Mouse (Mus musculus) embryonic facial prominence, embryonic 10.5 days (tissue): Measurements from ENCODE around the gene Gm4450. TPM values are rescaled to one million over a fixed set of nuclear protein-coding genes. Genes with fewer than 3 reads are reported as not detected.
"Not testable (repeated sequence)": the region's sequence is repeated elsewhere in the genome, so short reads cannot be mapped to it uniquely, and the experiment has no call there.

Experiments used
- DNase-seq: peaks from one replicate; pipeline ENCODE4 v3.0.0-alpha.2; 2017; ENCODE audit warnings: low spot score
- H3K27ac ChIP-seq: fragments of 300-500 bp; sonication (generic); replicated peaks from 2 replicates; pipeline ENCODE4 v1.5.1; 2016; ENCODE audit warnings: mild to moderate bottlenecking
- H3K27me3 ChIP-seq: fragments of 300-500 bp; sonication (generic); replicated peaks from 2 replicates; pipeline ENCODE4 v1.6.1; 2016; ENCODE audit warnings: low read depth, mild to moderate bottlenecking; ENCODE audit not compliant: poor library complexity, severe bottlenecking
- H3K36me3 ChIP-seq: fragments of 300-500 bp; sonication (generic); replicated peaks from 2 replicates; pipeline ENCODE4 v1.6.1; 2016; ENCODE audit warnings: mild to moderate bottlenecking, moderate library complexity
- H3K4me1 ChIP-seq: fragments of 300-500 bp; sonication (generic); 2 replicates; pipeline ENCODE4 v1.6.1; 2016
- H3K4me3 ChIP-seq: fragments of 300-500 bp; sonication (generic); 2 replicates; pipeline ENCODE4 v1.5.1; 2016; ENCODE audit warnings: mild to moderate bottlenecking, moderate library complexity
- H3K9me3 ChIP-seq: fragments of 300-500 bp; sonication (generic); 2 replicates; pipeline ENCODE4 v1.6.1; 2016; ENCODE audit warnings: mild to moderate bottlenecking
- WGBS: fragments of 180-500 bp; shearing (Covaris S2); methylation state at CpG from one replicate; pipeline ENCODE4 v1.1.7; 2016; 5-methylcytosine and 5-hydroxymethylcytosine counted together
- polyA plus RNA-seq: library from polyadenylated mRNA; unstranded; fragments of >200 nt; fragmentation: Nextera tagmentation; extraction: Ambion mirVana; gene quantifications from 2 replicates; pipeline ENCODE4 v1.2.1, GENCODE M21; 2016

The Gm4450 gene
- not detected in 2 replicates for polyA plus RNA-seq

DNA sequence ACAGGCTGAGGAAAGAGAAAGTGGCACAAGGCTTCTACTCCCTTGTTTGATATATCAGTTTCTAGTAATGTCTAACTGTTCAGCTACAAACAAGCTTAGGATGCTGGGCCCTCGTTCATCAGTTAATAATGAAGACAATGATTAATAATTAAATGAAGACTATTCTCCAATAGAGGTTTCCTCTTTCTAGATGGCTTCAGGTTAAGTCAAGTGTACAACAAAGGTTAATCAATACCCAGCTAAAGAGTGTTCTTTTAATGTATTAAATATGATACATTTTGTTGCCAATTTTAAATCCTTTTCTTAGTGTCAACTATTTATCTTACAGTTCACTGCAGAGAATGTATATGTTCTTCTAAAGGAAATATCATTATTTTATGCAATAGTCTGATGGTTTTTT, at the start of gene Gm4450:
TSS of gene Gm4450 (minus strand) at position 101 of the 400 bp plus-strand sequence.
- H3K4me1 ChIP-seq, H3K4me3 ChIP-seq, H3K9me3 ChIP-seq, H3K36me3 ChIP-seq, DNase-seq, H3K27me3 ChIP-seq, H3K27ac ChIP-seq: not testable (repeated sequence)
- 86% methylated on average over 1 of the region's 1 CpGs for WGBS

DNA sequence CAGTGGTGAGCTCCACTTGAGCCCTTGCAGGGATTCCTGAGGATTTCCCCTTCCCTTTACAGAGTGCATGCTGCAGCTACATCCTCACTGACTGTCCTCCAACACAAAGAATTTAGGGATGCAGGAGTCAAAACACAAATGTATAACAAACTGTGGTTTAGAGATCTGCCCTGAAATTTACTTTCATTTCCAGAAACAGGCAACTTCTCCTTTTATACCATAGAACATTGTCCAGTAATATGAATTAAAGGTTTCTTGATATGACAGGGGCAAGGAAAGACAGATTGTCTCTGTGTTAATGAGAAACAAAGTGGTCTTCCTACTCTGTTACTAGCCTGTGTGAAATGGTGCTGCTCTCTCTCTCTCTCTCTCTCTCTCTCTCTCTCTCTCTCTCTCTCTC, 40.5 kb upstream of the Gm4450 start:
- H3K27me3 ChIP-seq, H3K27ac ChIP-seq, H3K4me3 ChIP-seq, DNase-seq, H3K36me3 ChIP-seq, H3K9me3 ChIP-seq, H3K4me1 ChIP-seq: not testable (repeated sequence)

DNA sequence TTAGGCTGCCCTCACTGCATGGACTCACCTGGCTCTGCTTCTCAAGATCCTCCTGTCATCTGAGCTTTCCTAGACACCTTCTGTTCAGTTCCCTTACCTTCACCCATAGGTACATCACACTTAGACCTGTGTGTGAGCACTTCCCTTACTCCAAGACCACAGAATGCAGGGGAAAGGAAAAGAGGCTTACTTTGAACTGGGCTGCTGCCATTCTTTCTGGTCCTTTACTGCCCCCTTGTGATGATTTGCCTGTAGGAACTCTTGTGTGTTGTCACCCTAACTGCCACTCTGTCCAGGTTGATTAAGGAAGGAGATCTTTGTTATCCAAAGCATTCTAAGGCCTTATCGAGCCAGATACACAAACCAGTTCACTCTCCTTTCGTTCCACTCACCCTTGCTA, 39.8 kb upstream of the Gm4450 start:
- not testable (repeated sequence) for H3K36me3 ChIP-seq, H3K9me3 ChIP-seq, H3K4me1 ChIP-seq, H3K27ac ChIP-seq, H3K27me3 ChIP-seq, DNase-seq, H3K4me3 ChIP-seq
- no CpG with 5 or more reads among the region's 2 CpGs for WGBS

DNA sequence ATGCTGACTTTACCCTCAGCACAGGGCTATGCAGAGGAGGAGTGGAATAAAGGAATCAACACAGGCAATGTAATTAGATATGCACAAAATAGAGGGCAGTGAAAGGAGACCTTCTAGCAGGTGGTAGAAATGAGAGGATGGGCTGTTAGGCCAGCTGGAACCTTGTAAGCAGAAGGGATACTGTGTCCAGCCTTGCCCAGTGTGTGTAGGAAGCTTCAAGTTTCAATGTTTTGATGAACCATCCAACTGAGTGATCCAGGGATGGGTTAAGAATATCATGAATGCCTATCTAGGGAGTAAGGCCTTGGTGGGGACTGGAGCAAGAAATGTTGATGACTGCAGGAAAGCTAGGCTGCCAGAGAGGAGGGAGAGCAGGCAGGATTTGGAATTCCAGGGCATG, 38.1 kb upstream of the Gm4450 start:
- not testable (repeated sequence) for H3K9me3 ChIP-seq, H3K4me1 ChIP-seq, H3K4me3 ChIP-seq, H3K36me3 ChIP-seq, H3K27me3 ChIP-seq, DNase-seq, H3K27ac ChIP-seq

DNA sequence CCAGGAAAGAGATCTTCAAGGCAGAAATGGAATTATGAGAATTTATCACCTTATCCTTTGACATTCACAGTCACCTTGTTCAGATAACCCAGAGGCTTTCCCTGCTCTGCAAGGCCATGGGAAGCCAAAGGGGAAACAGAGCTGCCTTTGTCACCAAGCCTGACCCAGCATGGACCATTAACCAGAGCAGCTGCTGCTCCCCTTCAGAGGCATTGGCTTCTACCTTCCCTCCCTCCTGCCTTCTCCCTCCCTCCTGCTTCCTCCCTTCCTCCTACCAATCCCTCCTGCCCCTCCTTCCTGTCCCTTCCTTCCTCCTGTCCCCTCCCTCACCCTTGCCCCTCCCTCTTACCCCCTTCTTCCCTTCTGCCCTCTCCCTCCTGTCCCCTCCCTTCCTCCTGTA, 37.3 kb upstream of the Gm4450 start:
- H3K27ac ChIP-seq, H3K36me3 ChIP-seq, H3K4me1 ChIP-seq, DNase-seq, H3K4me3 ChIP-seq, H3K9me3 ChIP-seq, H3K27me3 ChIP-seq: not testable (repeated sequence)

DNA sequence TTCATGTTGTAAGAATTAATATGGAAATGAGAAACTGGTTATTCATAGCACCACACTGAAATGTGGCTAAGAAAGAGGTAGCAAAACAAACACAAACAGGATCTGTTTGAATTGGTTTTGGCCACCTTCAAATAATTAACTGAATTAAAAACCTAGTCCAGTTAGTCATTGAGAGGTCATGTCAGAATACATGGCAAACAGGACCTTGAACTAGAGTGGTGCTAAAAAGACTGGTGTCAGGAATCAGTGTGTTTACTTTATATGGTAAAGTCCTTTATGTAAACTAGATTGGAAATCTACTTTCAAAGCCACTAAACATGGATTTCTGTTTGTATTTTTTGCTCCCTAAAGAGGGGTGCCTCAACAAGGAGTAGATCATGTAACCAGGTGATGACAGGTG, 14.6 kb upstream of the Gm4450 start:
- H3K36me3 ChIP-seq, H3K4me1 ChIP-seq, DNase-seq, H3K27me3 ChIP-seq, H3K9me3 ChIP-seq, H3K27ac ChIP-seq, H3K4me3 ChIP-seq: not testable (repeated sequence)

DNA sequence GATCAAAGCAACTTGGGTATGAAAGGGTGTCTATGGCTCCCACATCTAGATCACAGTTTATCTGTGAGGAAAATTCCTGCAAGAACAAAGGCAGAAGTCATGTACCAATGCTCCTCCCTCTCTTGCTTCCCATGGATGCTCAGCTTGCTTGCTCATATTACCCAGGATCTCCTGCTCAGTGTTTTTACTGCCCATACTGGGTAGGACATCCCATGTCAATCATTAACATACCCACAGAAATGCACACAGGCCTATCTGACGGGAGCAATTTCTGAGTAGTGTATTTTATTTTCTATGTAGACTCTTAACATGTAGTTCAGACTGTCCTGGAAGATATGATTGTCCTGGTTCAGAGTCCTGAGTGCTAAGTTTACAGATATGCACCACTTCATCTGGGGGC, 14.1 kb upstream of the Gm4450 start:
- H3K4me1 ChIP-seq, DNase-seq, H3K9me3 ChIP-seq, H3K36me3 ChIP-seq, H3K27me3 ChIP-seq, H3K4me3 ChIP-seq, H3K27ac ChIP-seq: not testable (repeated sequence)
- WGBS: no CpG with 5 or more reads among the region's 1 CpGs

DNA sequence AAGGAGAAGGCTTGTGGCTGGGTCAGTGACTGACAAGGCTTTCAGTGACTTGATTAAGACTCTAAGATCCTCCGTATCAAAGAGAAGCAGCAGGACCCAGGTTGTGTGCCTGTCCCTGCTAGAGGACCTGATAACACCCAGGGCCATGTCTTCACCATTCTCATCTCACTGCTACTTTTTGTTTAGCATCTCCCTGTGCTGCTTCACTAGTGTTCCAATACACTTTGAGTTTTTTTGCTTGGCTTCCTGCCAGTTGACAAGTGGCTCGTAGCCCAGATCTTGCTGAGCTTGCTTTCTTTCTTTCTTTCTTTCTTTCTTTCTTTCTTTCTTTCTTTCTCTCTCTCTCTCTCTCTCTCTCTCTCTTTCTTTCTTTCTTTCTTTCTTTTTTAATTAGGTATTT, 12.4 kb upstream of the Gm4450 start:
- not testable (repeated sequence) for DNase-seq, H3K4me1 ChIP-seq, H3K4me3 ChIP-seq, H3K27me3 ChIP-seq, H3K27ac ChIP-seq, H3K36me3 ChIP-seq, H3K9me3 ChIP-seq
- WGBS: 84% methylated on average over 1 of the region's 2 CpGs

DNA sequence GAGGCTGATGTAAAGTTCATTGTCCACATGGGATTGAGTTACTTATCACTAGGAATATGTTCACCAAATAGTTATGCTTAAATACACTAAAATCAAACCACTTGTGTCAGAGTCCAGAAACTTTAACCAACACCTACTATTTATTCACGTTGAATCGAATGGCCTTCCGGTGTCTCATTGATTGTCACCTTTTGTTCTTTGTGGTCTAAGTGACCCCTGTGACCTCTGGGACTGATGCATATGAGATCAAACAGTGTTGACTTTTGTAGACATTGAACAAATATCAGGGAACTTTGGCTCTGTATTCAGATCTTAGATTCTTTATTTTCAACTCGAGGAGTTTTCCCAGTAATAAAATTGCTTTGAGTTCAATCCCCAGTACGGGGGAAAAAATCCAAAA, 3.1 kb downstream of the Gm4450 start:
- not testable (repeated sequence) for H3K4me3 ChIP-seq, H3K27ac ChIP-seq, H3K4me1 ChIP-seq, DNase-seq, H3K36me3 ChIP-seq, H3K27me3 ChIP-seq, H3K9me3 ChIP-seq
- 83% methylated on average over 5 of the region's 5 CpGs for WGBS

DNA sequence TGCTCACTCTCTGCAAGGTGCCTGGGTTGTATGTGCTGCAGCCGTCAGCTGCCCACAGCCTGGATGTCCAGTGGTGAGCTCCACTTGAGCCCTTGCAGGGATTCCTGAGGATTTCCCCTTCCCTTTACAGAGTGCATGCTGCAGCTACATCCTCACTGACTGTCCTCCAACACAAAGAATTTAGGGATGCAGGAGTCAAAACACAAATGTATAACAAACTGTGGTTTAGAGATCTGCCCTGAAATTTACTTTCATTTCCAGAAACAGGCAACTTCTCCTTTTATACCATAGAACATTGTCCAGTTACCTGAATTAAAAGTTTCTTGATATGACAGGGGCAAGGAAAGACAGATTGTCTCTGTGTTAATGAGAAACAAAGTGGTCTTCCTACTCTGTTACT, 13.0 kb downstream of the Gm4450 start:
- H3K36me3 ChIP-seq, H3K4me1 ChIP-seq, H3K27ac ChIP-seq, DNase-seq, H3K4me3 ChIP-seq, H3K9me3 ChIP-seq, H3K27me3 ChIP-seq: not testable (repeated sequence)
- WGBS: 71% methylated on average over 1 of the region's 1 CpGs

DNA sequence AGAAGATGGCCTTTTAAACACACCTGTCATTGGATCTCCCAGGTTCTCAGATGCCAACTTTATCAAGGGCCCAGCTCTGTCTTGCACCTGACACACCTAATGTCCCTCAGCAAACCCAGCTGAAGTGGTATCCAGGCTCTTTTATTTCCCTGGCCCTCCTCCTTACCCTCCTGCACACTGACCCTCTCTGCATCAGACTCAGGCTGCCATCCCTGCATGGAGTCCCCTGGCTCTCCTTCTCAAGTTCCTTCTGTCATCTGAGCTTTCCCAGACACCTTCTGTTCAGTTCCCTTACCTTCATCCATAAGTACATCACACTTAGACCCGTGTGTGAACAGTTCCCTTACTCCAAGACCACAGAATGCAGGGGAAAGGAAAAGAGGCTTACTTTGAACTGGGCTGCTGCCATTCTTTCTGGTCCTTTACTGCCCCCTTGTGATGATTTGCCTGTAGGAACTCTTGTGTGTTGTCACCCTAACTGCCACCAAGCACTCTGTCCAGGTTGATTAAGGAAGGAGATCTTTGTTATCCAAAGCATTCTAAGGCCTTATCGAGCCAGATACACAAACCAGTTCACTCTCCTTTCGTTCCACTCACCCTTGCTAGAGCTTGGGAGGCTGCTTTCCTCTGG, 13.7 kb downstream of the Gm4450 start:
- not testable (repeated sequence) for H3K27ac ChIP-seq, H3K36me3 ChIP-seq, H3K9me3 ChIP-seq, H3K4me1 ChIP-seq, H3K27me3 ChIP-seq, H3K4me3 ChIP-seq
- WGBS: 12% methylated on average over 3 of the region's 3 CpGs
- peak; percentile 7 for DNase-seq

DNA sequence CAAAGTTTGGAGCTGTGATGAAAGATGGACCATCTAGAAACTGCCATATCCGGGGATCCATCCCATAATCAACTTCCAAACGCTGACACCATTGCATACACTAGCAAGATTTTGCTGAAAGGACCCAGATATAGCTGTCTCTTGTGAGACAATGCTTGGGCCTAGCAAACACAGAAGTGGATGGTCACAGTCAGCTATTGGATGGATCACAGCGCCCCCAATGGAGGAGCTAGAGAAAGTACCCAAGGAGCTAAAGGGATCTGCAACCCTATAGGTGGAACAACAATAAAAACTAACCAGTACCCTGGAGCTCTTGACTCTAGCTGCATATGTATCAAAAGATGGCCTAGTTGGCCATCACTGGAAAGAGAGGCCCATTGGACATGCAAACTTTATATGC, 14.7 kb downstream of the Gm4450 start:
- H3K36me3 ChIP-seq, H3K4me1 ChIP-seq, H3K27me3 ChIP-seq, DNase-seq, H3K27ac ChIP-seq, H3K4me3 ChIP-seq, H3K9me3 ChIP-seq: not testable (repeated sequence)
- WGBS: 44% methylated on average over 3 of the region's 3 CpGs

DNA sequence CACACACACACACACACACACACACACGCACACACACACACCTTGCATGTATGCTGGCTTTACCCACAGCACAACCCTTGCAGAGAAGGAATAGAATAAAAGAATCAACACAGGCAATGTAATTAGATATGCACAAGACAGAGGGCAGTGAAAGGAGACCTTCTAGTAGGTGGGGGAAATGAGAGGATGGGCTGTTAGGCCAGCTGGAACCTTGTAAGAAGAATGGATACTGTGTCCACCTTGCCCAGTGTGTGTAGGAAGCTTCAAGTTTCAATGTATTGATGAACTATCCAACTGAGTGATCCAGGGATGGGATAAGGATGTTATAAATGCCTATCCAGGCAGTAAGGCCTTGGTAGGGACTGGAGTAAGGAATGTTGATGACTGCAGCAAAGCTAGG, 21.9 kb downstream of the Gm4450 start:
- no peak overlapping the region for H3K27ac ChIP-seq
- 84% methylated on average over 1 of the region's 1 CpGs for WGBS
- peaks cover 3% of the 10 kb centered on the region; the same call in 1 of the 2 replicates for H3K4me1 ChIP-seq
- 0 out of 2 replicates have a peak, but pooled peaks cover 3% of the 10 kb centered on the region for H3K9me3 ChIP-seq
- no peaks in the 10 kb centered on the region for H3K36me3 ChIP-seq
- H3K4me3 ChIP-seq: no peak overlapping the region
- peaks cover 7% of the 10 kb centered on the region for H3K27me3 ChIP-seq
- no peak for DNase-seq
